Mouse (Mus musculus) right cerebral cortex, postnatal 14 days (tissue): ENCODE measurements around the gene Dnaaf5.

Experiments used
- DNase-seq: peaks from one replicate; pipeline ENCODE4 v3.0.0; 2022

Gene Dnaaf5

DNA sequence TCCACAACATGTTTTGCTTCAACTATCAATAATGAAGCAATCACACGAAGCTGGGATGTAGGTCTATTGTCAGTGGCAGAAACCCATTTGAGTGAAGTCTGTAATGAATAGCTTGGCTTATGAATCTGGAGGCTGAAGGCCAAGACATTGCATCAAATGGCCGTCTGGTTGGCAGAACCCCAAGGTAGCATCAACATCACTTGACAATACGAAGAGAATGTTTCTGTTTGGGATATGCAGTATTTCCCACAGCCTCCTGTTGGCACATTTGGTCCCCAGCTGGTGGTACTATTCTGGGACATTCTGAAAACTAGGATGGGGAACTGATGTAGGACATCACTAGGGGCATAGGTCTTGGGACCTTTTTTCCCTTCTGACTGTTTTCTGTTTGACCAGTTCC is 6.1 kb upstream of the Dnaaf5 start:
- DNase-seq = no peak

- no peak for DNase-seq
Observed at GRCm38 (mm10) chr5:139145726-139146125, 4.3 kb upstream of the Dnaaf5 start.

GRCm38 (mm10) chr5:139146476-139147075 is 3.4 kb upstream of the Dnaaf5 start:
- DNase-seq = no peak

DNA sequence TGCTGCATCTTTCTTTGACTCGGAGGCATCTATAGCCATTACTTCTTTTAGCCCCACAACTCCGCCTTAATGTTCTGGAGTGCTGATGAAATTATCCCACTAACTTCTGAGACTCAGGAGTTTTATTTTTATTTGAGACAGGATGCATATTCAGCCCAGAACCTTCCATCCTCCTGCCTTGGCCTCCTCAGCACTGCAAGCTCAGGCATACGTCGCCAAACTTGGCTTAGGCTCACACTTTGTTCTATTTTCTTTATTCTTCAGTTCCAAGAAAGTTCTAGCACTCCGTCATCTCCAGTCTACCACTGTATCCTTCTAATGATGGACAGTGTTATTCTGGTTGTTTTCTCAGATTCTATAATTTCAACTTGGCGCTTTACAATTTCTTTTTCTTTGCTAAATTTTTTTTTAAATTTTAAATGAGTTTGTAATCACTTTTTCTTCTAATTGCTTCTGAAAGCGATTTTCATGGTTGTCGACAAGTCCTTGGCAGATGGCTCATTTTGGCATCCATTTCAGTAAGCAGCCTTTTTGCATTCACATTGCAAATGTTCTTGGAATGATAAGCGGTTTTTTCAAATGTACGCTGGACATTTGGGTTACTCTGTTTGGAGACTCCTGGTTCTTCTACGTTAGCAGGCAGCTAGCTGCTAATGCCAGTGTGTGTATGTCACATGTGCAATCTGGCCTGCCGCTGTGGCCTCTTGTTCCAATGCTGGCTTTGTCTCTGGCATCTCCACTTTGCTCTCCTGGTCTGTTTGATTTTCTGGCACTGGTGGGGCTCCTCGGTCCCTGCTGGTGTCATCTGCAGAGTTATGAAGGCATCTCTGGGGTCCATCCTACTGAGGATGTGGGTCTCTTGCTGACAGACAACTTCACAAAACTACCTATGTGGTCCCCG is 2.6 kb upstream of the Dnaaf5 start:
- DNase-seq = no peak

DNA sequence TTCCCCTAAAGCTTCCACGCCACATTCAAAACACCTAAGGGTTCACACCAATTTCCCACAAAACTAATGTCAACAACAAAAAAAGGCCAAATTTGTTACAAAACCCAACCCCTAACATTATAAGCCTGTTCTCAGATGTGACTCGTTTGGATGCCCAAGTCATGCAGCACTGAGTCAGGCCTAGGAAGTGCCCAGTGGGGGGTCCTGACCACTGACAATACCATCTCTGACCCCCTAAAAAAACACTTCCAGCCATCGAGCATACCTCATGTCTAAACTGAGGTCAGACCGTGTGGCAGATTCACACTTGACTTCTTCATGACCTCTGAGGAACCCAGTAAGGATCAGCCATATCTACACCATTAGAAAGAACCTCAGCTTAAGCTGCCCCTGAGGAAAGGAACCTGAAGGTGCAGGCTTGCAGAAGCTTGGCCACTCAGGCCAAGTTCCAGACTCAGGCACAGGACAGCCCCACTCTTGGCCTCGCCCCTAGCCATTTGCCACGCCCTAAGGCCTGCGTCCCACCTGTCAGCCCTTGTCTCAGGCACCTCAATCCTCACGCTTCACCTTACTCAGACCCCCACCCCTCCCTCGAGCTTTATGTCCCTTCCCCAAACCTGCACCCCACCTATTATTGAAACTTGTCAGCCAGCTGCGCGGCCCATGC is 884 bp upstream of the Dnaaf5 start:
- DNase-seq = no peak

DNA sequence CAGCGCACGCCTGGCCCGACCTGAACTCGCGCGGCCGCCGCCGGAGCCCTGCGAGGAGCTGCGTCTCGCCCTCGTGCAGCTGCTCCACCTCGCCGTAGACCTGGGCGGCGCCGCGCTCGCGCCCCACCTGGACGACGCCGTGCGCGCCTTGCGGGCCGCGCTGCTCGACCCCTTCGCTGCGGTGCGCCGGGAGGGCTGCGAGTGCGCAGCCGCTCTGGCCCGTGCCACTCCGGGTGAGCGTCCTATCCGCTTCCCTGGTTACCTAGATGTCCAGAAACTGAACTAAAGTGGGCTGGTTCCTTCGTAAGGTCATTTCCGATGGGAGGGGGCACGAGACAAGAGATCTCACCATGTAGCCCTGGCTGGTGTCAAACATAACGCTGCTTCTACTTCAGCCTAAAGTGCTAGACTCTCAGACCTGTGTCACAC is 594 bp downstream of the Dnaaf5 start:
- peak; percentile 51 for DNase-seq

GRCm38 (mm10) chr5:139160899-139161298 is 10.9 kb downstream of the Dnaaf5 start:
- DNase-seq = no peak

DNA sequence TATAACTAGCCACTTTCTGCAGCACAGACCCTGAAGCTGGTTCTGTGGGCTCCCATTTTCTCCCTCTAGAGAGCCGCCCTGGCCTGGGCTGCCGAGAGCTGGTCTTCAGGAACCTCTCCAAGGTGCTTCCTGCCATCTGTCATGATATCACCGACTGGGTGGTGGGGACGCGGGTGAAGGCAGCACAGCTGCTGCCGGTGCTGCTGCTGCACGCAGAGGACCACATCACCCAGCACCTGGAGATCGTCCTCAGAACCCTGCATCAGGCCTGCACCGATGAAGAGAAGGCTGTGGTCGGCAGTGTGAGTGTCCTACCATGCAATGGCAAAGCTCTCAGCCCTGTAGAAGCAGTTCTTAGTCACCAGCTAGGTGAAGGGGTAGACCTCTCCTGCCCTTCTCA is 11.6 kb downstream of the Dnaaf5 start:
- DNase-seq = no peak

DNA sequence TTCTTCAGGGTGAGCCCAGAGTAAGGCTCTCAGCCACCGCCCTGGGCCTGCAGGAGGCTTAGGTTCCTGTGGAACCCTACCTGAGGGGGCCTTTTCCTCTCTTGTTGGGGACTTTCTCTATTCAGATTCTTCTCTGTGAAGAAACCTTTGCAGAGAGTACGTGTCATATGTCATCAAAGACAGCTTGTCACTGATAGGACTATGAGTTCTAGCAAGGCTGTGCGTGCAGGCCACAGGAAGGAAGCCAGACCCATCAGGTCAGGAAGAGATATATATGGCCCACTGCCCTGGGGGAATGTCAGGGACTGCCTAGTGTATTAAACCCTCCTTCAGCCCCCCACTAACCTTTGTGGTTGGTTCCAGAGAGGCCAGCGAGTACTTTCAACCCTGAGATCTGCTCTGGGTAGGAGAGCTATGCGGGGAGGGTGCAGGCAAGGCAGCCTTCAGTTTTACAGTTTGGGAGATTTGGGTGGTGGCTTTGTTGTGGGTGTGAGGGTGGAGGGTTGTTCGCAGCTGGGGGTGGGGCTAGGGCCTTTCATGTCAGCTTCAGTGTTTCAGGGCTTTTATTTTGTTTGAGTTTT is 16.8 kb downstream of the Dnaaf5 start:
- DNase-seq = no peak

DNA sequence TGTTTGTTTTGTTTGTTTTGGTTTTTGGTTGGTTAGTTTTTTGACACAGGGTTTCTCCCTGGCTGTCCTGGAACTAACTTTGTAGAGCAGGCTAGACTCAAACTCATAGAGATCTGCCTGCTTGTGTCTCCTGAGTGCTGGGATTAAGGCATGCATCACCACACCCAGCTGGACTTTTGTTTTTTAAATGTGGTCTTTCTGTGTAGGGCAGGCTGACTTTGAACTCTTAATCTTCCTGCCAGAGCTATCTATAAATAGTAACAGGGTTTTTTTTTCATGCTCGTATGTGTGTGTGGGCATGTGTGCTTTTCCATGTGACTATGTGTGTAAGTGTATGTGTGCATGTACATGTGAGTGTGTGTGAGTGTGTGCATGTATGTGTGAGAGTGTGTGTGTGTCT is 17.5 kb downstream of the Dnaaf5 start:
- no peak for DNase-seq

- no peak for DNase-seq
Observed at GRCm38 (mm10) chr5:139171929-139172328, 21.9 kb downstream of the Dnaaf5 start.

GRCm38 (mm10) chr5:139174141-139174540 is 24.1 kb downstream of the Dnaaf5 start:
- no peak for DNase-seq

- no peak for DNase-seq
Observed at GRCm38 (mm10) chr5:139174556-139175547, 24.8 kb downstream of the Dnaaf5 start.

- peak; percentile 87 for DNase-seq
Observed at GRCm38 (mm10) chr5:139178895-139179631, 29.0 kb downstream of the Dnaaf5 start.

GRCm38 (mm10) chr5:139183131-139183530 is 33.1 kb downstream of the Dnaaf5 start:
- DNase-seq = no peak

GRCm38 (mm10) chr5:139183601-139184000 is 33.6 kb downstream of the Dnaaf5 start:
- DNase-seq = no peak

- no peak for DNase-seq
Observed at GRCm38 (mm10) chr5:139184897-139185296, 34.9 kb downstream of the Dnaaf5 start.

GRCm38 (mm10) chr5:139189726-139190125 is 39.7 kb downstream of the Dnaaf5 start:
- no peak for DNase-seq

GRCm38 (mm10) chr5:139190958-139191357 is 40.9 kb downstream of the Dnaaf5 start:
- no peak for DNase-seq

GRCm38 (mm10) chr5:139198779-139199178 is 48.8 kb downstream of the Dnaaf5 start:
- DNase-seq = no peak

GRCm38 (mm10) chr5:139199636-139199994 is 49.6 kb downstream of the Dnaaf5 start:
- no peak for DNase-seq
